Mouse (Mus musculus): ENCODE measurements at regions not wholly inside any gene's neighbourhood (a gene's known extent, or its start where the extent isn't known, plus 50 kb on each side); places are given as distances from the start of the nearest gene placed in this dataset.

DNA sequence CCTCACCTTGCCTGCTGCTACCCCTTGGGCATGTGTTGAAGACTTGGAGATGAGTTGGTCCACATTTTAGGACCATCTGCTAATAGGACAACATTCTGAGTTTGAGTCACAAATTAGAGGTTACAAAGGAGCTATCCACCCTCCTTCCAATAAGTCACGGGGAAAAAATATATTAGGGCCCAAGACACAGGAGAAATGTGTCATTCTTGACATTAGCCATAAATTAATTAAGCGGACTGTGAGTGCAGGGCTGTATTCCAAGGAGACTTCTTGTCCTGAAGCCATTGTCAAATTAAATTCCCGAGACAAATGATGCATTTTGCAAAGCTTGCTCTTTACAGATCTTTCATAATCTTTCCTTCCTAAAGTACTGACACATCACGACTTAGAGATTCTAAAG is 79.2 kb downstream of the 1700020N01Rik start:
- no peak overlapping the region for H3K4me2 ChIP-seq
- no peak overlapping the region for H3K4me3 ChIP-seq (replicated peaks)
- no peaks in the 10 kb centered on the region for H3K36me3 ChIP-seq
- no peak overlapping the region for H3K9ac ChIP-seq
- H3K27me3 ChIP-seq (replicated peaks) = no peaks in the 10 kb centered on the region
- no peaks in the 10 kb centered on the region for H3K4me1 ChIP-seq
- WGBS = 69% methylated on average over 4 of the region's 4 CpGs
- H3K27ac ChIP-seq = no peak overlapping the region
- no peaks in the 10 kb centered on the region for H3K9me3 ChIP-seq
- ATAC-seq (ENCODE audit: insufficient read depth, low FRiP score, low read depth) = no peak

DNA sequence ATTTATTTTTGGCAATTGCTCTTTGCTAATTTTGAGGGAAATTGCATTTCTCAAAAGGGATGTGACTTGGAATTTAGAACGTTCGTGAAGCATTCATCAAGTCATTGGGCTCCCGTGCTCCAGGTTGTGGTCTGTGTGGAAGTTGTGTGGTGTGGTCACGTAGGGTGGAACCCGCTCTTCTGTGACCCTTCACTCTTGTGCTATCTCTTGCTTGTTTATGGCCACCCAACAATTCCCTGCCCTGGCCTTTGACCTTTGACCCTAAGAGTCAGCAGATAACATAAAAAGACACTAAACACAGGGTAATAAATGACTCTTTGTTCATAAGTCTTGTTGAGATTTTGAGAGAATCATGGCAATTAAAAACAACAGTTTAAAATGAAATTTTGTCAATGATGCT is 79.7 kb downstream of the 1700020N01Rik start:
- Histone ChIP-seq H3K4me2 (no peak overlapping the region), H3K27ac (no peak overlapping the region), H3K9ac (no peak overlapping the region), H3K36me3 (no peaks in the 10 kb centered on the region), H3K4me1 (no peaks in the 10 kb centered on the region), H3K27me3 (replicated peaks) (no peaks in the 10 kb centered on the region), H3K9me3 (no peaks in the 10 kb centered on the region), H3K4me3 (replicated peaks) (no peak overlapping the region)
- ATAC-seq (ENCODE audit: insufficient read depth, low FRiP score, low read depth) = no peak
- WGBS = 72% methylated on average over 5 of the region's 5 CpGs

DNA sequence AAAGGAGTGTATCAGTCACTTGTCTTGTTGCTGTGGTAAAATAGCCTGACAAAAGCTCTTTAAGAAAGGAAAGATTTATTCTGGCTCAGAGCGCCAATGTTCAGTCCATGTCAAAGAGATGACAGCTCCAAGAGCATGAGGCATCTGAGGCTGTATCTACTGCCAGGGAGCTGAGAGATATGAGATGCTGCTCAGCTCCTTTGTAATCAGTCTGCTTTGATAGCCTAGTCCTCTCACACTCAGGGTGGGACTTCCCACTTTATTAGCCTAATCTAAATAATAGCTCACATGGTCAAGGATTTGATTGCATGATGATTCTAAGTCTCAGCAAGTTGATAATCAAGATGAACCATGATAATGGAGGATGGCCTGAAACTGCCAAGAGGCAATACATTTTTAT is 80.9 kb downstream of the 1700020N01Rik start:
- Histone ChIP-seq H3K27me3 (replicated peaks) (no peaks in the 10 kb centered on the region), H3K36me3 (no peaks in the 10 kb centered on the region), H3K4me1 (no peaks in the 10 kb centered on the region), H3K27ac (no peak overlapping the region), H3K4me3 (replicated peaks) (no peak overlapping the region), H3K4me2 (no peak overlapping the region), H3K9ac (no peak overlapping the region), H3K9me3 (no peaks in the 10 kb centered on the region)
- no peak for ATAC-seq (ENCODE audit: insufficient read depth, low FRiP score, low read depth)
- WGBS = 84% methylated on average over 1 of the region's 1 CpGs

DNA sequence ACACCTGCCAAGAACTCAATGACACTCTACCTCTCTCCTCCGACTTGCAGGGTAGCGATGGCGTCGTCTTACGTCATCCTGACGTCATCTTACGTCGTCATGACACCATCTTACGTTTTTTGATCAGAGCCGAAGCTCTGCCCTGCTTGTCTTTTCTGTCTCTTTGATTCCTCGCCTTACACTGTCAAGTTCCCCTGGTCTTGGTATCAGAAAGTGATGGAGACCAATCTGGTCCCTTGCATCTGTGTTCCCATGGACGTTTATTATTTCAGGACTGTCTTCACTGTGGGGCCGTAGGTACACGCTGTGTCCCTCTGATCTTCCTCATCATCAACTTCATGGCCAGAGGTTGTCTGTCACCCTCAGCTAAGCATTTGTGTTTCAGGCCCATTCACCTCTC is 82.8 kb downstream of the 1700020N01Rik start:
- WGBS = 91% methylated on average over 14 of the region's 14 CpGs
- Histone ChIP-seq H3K4me1 (no peaks in the 10 kb centered on the region), H3K9me3 (no peaks in the 10 kb centered on the region), H3K27ac (no peak overlapping the region), H3K9ac (no peak overlapping the region), H3K4me2 (no peak overlapping the region), H3K36me3 (no peaks in the 10 kb centered on the region), H3K4me3 (replicated peaks) (no peak overlapping the region), H3K27me3 (replicated peaks) (no peaks in the 10 kb centered on the region)
- no peak for ATAC-seq (ENCODE audit: insufficient read depth, low FRiP score, low read depth)

DNA sequence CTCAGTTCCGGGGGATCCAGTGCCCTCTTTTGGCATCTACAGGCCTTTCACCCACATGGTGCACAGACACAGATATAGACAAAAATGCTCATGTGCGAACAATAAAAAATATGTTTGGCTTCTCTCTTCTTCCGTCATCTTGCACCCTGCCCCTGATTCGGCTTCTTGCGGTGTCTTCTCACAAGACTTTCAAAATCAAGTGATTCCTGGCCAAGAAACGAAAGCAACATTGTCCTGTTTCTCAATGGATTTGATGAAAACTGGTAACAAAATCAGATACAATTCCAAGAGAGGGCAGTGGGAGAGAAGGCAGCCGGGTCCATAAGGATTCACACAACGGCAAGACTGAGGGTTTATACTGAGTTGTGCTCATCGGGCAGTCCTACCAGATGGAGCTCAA is 85.0 kb downstream of the 1700020N01Rik start:
- H3K36me3 ChIP-seq = no peaks in the 10 kb centered on the region
- H3K4me3 ChIP-seq (replicated peaks) = no peak overlapping the region
- H3K4me2 ChIP-seq = no peak overlapping the region
- H3K27me3 ChIP-seq (replicated peaks) = no peaks in the 10 kb centered on the region
- H3K9me3 ChIP-seq = no peaks in the 10 kb centered on the region
- H3K4me1 ChIP-seq = no peaks in the 10 kb centered on the region
- no peak for ATAC-seq (ENCODE audit: insufficient read depth, low FRiP score, low read depth)
- WGBS = 93% methylated on average over 9 of the region's 9 CpGs
- H3K27ac ChIP-seq = no peak overlapping the region
- H3K9ac ChIP-seq = no peak overlapping the region

DNA sequence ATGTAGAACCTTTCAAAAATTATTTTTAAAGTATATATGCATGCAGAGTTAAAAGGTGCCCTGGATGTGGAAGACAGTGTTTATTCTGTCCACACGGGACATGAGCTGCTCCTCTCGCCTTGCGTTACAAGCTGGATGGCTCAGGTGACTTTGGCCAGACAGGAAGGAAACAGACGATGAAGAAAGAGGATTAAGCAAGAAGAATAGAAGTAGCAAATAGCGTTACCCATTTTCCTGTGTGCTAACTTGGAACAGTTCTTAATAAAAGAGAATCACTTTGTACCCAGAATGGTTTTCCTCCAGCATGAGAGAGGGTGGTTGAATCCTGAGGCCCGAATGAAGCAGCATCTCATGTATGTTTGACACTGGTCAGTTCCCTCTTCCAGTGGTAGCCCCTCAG is 85.4 kb downstream of the 1700020N01Rik start:
- H3K4me1 ChIP-seq = no peaks in the 10 kb centered on the region
- no peak for ATAC-seq (ENCODE audit: insufficient read depth, low FRiP score, low read depth)
- H3K27me3 ChIP-seq (replicated peaks) = no peaks in the 10 kb centered on the region
- WGBS = 81% methylated on average over 6 of the region's 6 CpGs
- no peak overlapping the region for H3K4me2 ChIP-seq
- no peak overlapping the region for H3K9ac ChIP-seq
- H3K27ac ChIP-seq = no peak overlapping the region
- no peaks in the 10 kb centered on the region for H3K9me3 ChIP-seq
- no peaks in the 10 kb centered on the region for H3K36me3 ChIP-seq
- H3K4me3 ChIP-seq (replicated peaks) = no peak overlapping the region

DNA sequence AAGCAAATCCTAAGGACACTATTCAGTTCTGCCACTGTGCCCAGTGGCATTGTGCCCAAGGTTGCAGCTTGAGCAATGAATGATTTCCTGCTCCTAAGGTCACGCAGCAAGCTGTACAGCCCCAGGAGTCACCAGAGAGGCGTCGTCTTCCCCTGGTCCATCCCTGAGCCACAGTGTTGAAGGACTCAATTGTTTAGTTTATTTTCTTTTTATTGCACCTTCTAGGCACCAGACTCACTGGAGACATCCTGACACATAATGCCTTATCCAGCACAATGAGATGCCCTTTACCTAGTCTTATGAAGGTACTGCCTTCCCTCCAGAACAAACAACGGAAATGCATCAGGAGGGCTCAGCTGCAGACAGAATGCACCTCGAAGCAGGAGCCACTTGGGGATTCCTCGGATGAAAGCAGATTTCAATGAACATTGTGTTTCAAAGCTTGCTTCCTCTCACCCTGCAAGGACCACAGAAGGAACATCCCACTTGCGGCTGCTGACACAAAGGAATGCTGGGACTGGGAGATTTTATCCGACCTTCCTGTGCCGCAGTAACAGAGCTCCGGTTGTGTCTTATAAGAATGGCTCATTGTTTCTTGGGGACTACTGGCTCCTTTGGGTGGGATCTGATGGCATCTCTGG is 86.0 kb downstream of the 1700020N01Rik start:
- H3K36me3 ChIP-seq = no peaks in the 10 kb centered on the region
- 70% methylated on average over 10 of the region's 10 CpGs for WGBS
- H3K4me2 ChIP-seq = no peak overlapping the region
- ATAC-seq (ENCODE audit: insufficient read depth, low FRiP score, low read depth) = no peak
- H3K4me3 ChIP-seq (replicated peaks) = no peak overlapping the region
- no peaks in the 10 kb centered on the region for H3K9me3 ChIP-seq
- no peaks in the 10 kb centered on the region for H3K27me3 ChIP-seq (replicated peaks)
- no peak overlapping the region for H3K27ac ChIP-seq
- H3K9ac ChIP-seq = no peak overlapping the region
- no peaks in the 10 kb centered on the region for H3K4me1 ChIP-seq

DNA sequence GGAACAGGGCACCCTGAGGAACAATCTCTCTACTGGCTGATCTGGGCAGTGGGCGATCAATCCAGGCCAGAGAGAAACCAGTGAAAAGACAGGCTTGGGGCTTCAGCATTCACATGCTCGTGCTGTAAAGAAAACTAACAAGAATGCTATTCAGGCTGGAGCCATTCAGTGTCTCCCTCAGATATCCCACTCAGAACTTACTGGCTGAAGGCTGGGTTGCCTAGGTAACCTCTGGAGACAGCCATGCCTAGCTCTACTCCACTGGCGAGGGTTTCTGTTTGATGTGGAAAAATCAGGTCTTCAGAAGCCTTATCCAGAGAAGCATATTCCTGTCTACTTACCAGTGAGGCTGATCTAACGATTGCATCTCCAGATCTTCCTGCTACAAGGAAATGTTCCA is 87.8 kb downstream of the 1700020N01Rik start:
- no peak overlapping the region for H3K9ac ChIP-seq
- no peak overlapping the region for H3K4me2 ChIP-seq
- no peak for ATAC-seq (ENCODE audit: insufficient read depth, low FRiP score, low read depth)
- H3K4me3 ChIP-seq (replicated peaks) = no peak overlapping the region
- no peaks in the 10 kb centered on the region for H3K9me3 ChIP-seq
- no peaks in the 10 kb centered on the region; the same call in 1 of the 2 replicates for H3K4me1 ChIP-seq
- H3K27me3 ChIP-seq (replicated peaks) = no peaks in the 10 kb centered on the region
- no peaks in the 10 kb centered on the region for H3K36me3 ChIP-seq
- no peak overlapping the region for H3K27ac ChIP-seq
- 51% methylated on average over 4 of the region's 4 CpGs for WGBS

DNA sequence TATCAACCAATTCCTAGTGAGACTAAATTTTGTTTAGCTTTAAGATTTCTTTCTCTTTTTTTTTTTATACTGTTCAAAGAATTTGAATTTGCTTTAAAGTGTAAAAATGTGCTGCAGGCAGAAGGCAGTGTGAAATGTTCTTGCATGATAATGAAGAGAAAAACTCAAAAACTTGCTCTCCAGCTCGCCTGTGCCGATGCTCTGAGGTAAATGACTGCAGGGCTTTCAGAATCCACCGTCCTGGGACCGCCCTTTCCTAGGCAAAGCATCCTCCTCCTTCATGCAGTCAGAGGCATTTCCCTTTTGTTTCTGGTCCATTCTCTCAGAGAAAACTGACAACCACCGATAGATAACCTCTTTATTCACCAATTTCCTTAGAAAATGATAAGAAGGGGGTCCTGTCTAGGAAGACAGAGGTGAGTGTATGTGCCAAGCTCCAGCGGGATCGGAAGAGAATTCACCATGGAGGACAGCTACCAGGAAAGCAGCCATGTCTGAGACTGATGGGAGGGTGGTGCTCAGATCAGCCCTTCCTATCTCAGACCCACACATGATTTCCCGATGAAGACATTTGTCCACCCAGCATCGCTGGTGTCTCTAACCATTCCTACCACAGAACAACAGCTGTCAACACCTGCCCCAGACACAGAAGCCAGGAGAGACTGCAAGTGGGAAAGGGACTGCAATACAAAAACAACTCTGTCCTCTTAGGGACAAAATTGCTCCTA is 91.5 kb downstream of the 1700020N01Rik start:
- Histone ChIP-seq H3K9ac (no peak overlapping the region), H3K4me1 (no peaks in the 10 kb centered on the region; the same call in 1 of the 2 replicates), H3K9me3 (no peaks in the 10 kb centered on the region), H3K36me3 (no peaks in the 10 kb centered on the region), H3K27me3 (replicated peaks) (no peaks in the 10 kb centered on the region), H3K27ac (no peak overlapping the region), H3K4me3 (replicated peaks) (no peak overlapping the region), H3K4me2 (no peak overlapping the region)
- WGBS = 64% methylated on average over 9 of the region's 9 CpGs
- no peak for ATAC-seq (ENCODE audit: insufficient read depth, low FRiP score, low read depth)

DNA sequence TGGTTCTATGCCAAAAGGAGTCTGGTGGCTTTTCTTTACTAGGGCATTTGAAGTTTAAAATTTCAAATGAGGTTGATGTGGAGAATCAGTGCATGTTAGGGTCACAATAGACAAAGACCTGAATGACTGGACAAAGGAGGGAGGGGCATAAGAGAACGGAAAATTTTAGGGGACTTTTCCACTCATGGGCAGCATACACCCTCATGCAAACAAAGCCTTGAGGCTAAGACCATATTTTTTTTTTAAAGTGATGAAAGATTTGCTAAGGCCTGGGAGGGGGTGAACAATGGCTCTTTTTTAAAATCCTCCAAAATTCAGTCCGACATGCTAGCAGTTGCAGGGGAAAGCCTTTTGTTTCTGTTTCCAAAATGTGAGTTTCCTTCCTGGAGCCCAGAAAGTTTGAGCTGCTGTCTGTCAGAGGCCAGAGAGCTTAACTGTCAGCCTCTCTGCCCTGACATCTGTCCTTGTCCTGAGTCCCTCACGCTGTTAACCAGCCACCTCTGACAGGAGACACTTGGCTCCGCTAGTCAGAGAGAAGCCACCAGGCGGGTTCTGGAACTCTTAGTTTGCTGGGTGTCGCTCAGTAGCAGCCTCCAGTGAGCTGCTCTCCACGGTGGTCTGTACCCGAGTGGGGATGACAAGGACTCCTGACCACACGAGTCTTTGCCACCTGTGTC is 92.3 kb downstream of the 1700020N01Rik start:
- Histone ChIP-seq H3K27me3 (replicated peaks) (no peaks in the 10 kb centered on the region), H3K27ac (no peak overlapping the region), H3K9ac (no peak overlapping the region), H3K4me1 (no peaks in the 10 kb centered on the region; the same call in 1 of the 2 replicates), H3K4me3 (replicated peaks) (no peak overlapping the region), H3K9me3 (no peaks in the 10 kb centered on the region), H3K36me3 (no peaks in the 10 kb centered on the region), H3K4me2 (no peak overlapping the region)
- no peak for ATAC-seq (ENCODE audit: insufficient read depth, low FRiP score, low read depth)
- WGBS = 31% methylated on average over 9 of the region's 9 CpGs

DNA sequence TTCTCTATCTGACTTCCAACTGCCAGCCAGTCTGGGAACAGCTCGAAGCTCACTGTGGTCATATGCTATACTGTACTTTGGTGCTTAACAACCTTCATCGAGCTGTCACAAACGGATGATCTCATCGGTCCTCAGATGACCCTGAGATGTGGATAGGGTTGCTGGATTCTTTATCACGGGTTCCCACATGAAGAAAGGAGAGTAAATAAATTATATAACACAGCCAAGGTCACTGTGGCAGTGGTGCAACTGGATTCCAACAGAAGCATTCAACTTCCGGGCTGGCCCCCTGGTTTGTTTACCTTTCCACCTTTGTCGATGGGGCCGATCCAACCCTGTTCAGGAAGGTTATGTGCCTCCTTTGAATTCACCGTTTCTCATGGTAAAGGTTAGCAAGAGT is 93.1 kb downstream of the 1700020N01Rik start:
- no peak overlapping the region for H3K9ac ChIP-seq
- WGBS = 18% methylated on average over 9 of the region's 9 CpGs
- peak; percentile 84; the same call in 1 of the 2 replicates for ATAC-seq (ENCODE audit: insufficient read depth, low FRiP score, low read depth)
- no peaks in the 10 kb centered on the region for H3K36me3 ChIP-seq
- no peaks in the 10 kb centered on the region; the same call in 1 of the 2 replicates for H3K4me1 ChIP-seq
- H3K9me3 ChIP-seq = no peaks in the 10 kb centered on the region
- no peak overlapping the region for H3K27ac ChIP-seq
- no peak overlapping the region for H3K4me3 ChIP-seq (replicated peaks)
- H3K4me2 ChIP-seq = no peak overlapping the region
- no peaks in the 10 kb centered on the region for H3K27me3 ChIP-seq (replicated peaks)

DNA sequence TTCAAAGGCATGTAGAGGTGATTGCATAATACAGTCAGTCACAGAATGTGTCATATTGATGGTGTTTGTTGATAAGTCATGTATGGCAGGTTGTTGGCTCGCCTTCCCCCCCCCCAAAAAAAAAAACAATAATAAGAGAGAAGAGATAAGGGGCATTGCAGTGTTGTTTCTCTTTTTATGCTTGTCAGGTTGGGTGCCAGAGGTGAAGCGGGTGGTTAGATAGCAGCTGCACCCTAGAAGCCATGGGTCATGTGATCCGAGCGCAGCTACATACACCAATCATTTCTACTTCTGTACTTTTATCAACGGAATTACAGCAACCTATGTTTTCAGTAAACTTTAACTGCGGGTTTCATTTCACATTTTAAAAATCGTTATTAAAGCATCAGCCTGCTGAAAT is 94.5 kb downstream of the 1700020N01Rik start:
- Histone ChIP-seq H3K4me3 (replicated peaks) (no peak overlapping the region), H3K9ac (no peak overlapping the region), H3K4me2 (no peak overlapping the region), H3K4me1 (no peaks in the 10 kb centered on the region; the same call in 1 of the 2 replicates), H3K27ac (no peak overlapping the region), H3K9me3 (no peaks in the 10 kb centered on the region), H3K36me3 (no peaks in the 10 kb centered on the region), H3K27me3 (replicated peaks) (no peaks in the 10 kb centered on the region)
- 88% methylated on average over 7 of the region's 7 CpGs for WGBS
- no peak for ATAC-seq (ENCODE audit: insufficient read depth, low FRiP score, low read depth)

All from stomach, embryonic 15.5 days (tissue).